Mouse (Mus musculus) CD8-positive naive resting alpha-beta T cell, adult 2 months (primary cell): Measurements from ENCODE around the gene Ikzf1.

ENCODE experiments used
- DNase-seq, 2 experiments: peaks; one replicate each; pipeline ENCODE4 v3.0.0; 2022; ENCODE audit warnings: low read depth in 2 of 2, low spot score in 2 of 2

Ikzf1 gene

DNA sequence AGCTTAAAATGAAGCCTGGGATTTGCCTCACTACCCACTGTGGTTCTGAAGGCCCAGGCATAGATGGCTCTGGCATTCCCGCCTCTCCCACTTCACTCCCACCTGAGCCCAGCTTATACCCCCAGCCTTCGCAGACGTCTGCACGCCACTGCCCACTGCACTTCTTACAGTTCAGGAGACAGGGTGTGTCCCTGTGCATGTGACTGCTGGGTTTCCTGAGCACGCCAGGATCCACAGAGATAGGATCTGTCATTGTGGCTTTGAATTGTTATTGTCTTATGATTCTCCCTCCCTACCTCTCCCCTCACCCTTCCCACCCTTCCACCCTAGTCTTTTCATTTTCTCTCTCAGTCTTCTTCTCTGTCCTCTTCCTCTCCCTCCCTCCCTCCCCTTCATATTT lies 34.9 kb downstream of the Ikzf1 start:
- no peak for DNase-seq

DNA sequence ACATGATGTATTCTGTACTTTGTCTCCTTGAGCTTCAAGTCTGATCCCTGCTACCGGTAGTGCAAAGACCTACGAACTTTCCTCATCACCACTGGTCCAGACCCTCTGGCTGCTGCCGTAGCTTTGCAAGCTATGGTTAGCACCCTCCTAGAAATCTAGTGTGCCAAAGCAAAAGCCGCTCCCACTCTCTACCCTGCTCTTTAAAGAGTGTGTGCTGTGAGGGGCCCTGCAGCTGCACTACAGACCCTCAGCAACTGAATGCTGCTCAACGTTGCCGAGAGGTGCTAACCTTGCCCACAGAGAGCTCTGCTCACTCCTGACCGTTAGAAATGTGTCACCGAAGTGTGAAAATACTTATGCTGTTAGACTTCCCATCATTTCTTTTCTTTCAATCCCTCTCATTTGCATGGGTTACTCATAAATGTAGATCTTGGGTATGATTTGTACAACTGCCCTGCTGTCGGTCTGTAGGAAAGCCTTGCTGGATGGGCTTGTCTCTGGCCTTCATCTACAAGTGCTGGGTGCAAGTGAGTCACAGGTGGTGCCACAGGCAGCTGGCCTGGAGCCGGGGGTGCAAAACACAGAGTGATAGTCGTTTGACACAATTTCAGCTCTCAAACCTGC lies 40.6 kb downstream of the Ikzf1 start:
- DNase-seq = peak in 1 of 2 experiments; percentile 38

DNA sequence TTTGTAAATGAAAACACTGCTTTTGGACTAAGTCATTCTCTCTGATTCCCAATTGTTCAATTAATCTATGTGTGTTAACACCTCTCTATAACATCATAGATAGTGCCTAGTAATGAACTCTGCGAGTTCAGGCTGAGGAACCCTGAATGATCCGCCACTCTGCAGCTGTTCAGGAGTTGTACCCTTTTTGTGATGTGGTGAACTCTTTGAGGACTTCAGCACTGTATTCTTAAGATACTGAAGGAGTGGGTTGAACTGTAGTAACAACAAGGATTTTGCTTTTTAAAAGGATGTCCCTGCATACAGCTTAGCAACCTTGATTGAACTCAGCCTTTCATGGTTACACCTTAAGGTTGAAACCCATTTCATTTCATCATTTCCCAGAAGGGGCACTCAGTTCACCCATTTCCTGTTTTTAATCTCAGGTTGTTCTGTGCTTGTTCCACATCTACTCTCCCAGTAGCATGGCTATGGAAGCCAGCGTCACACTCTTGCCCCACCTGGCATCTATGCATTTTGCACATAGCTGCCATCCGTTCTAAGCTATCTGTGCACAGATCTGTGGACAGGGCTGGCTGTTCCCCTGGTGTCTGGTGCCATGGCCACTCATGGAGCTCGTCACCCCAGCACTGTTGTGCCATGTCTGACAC lies 41.2 kb downstream of the Ikzf1 start:
- peak; percentile 84 to 85 for DNase-seq

DNA sequence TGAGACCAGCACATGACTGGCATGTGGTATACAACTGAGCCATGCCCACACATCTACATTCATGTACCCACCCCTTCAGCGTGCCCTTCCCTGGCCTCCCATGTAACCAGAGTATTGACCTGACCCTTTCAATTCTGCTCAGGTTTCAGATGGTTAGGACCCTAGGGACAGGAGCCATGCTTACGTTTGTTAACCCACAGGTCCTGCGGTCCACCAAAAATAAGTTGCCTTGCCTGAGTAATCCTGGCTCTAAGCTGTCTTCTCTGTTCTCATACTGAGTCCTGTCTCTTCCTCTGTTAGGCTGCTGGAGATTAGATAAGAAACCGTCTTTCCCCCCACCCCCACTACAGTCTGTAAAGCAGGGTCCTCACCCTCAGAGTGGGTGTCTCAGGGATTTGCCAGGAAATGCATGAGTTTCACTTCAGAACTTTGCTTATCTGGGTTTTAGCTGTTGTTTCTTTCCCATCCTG lies 42.0 kb downstream of the Ikzf1 start:
- no peak for DNase-seq

DNA sequence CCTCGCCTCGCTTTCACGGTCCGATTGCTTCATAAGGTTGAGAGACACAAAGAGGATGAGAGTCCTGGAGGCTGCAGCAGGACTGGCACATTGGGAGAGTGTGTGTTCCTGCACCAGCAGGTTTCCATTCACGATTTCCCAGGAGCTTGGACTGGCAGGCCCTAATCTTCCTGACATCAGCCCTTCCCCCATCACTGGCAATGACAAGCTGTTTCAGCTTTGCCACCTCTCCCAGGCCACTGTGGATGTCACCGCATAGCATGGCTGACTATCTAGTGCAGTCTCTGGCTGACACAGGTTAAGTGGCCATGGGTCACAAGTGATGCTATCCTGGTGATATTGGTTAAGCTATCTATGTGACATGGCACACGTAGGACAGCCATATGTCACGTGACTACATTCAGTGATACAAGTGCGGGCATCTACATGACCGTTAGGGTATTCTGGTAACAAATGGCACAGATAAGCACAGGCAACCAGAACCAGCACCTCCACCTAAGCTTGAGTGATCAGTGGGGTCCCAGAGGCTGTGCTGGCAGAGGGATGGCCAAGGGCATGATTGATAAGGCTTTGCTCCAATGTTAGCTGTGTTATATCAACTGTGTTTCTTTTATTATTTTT lies 43.2 kb downstream of the Ikzf1 start:
- DNase-seq = no peak

DNA sequence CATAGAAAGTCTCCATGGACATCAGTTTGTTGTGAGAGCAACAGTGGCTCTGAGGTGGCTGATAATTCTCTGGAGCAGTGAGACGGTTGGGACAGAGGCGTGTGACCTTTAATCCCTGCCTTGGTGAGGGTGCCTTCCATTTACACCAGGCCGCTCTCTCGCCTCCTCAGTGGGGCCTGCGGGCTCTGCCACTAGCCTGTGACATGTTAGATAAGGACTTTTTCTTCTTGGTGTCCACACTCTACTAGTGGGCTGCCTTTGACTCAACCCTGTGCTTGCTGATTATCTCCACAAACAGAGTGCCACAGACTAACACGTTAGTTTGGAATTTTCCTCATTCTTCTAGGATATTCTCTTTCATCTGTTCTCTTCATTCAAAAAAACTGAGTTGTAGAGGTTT lies 44.4 kb downstream of the Ikzf1 start:
- DNase-seq = no peak

DNA sequence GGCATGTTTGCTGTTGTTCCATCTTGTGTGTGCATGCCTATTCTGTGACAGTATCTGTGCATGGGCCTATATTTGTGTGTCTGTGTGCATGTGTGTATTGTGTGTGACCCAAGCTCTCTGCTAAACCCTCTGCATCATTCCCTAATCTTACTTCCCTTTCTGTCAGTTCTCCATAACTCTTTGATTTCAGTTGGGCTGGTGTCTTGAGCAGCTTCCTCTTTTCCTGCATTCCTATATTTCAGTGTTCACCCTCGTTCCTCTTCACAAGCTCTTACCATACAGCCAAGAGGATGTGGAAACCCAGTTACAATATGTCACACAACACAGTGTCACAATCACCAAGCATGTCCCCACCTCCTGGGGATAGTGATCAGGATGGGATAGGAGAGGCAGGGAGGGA lies 45.3 kb downstream of the Ikzf1 start:
- no peak for DNase-seq

DNA sequence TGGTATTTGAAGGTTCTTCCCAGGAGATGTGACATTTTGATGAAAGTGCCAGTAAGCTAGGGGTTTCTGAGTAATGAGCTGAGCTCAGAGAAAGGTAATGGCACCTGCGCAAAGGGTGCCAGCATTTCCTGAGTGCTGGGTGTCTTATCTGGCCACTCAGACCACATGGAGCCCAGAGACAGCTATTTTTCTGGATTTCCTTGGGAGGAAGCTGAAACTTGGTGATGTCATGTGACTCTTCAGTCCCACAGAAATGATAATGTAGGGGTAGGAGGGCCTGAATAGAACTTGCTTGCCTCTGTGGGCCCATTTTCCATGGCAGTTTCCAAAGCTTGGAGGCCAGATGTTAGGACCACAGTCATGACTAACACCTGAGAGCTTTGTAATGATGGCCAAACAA lies 46.9 kb downstream of the Ikzf1 start:
- no peak for DNase-seq

DNA sequence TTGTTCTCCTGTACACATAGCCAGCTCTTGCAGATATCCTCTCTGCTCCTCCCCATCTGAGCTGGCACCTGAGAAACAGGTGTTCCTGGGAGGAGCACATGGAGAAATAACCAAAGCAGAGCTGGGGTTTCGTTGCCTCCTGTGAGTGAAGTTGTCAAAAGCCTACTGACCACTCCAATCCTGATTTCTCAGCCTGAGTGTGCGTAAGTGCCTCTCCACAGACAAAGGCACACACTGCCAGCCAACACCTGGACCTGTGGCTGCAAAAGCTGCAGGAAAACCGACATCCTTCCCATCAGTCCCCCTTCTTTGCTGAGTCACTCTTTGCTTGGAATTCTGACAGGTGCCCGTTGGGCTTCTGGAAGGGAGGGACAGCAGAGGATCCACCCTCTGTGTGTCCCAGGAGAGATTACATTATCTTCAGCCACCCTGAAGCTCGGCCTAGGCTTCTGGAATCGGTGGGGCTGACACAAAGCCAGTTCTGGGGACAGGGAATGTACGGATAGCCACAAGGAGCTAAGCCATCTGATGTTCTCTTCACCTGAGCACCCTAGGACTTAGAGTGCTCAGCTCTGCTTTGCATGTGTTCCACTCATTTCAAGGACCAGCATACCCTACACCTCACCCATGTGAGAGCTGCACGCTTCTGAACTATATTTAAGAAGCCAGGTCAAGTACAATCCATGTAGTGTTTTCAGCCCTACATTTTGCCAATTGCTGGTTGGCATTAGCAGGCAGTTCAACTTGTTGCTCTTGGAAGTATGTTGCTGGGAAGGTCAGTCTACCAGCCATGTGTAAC lies 48.4 kb downstream of the Ikzf1 start:
- DNase-seq = no peak

DNA sequence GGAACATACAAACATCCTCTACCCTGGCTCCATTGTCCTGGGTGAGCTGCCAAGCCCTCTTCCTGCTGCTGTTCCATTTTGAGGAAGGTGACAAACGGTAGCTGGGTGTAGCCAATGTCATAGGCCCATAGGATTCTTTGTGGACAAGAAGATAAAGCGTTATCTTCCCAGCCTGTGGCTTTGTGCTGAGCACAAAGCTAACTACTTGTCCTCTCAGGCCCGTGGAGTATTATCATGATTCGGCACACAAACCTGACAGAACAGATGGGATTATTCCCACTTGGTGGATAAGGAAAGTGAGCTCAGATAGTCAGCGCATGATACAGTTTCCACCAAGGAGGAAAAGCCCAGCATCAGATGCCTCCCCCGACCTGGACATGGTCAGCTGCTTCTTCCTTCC lies 50.4 kb downstream of the Ikzf1 start:
- DNase-seq = no peak

DNA sequence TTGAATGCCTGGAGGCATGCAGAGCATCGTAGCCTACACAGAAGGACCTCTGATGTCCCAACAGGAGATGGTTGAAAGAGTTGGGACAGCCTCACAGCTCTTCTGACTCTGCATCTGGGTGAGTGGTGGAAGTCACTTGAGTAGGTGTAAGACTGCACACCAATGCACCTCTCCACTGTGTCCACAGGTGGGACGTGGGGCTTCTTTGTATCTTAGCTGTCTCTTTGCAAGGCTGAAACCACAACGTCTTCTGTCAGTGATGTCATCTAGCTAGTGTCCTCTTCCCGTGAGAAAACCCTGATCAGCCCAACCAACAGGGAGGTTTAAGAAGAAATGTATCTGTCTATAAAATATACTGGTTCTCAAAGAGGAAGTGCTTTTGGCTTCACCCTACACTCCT lies 52.1 kb downstream of the Ikzf1 start:
- DNase-seq = peak in 1 of 2 experiments; percentile 53

DNA sequence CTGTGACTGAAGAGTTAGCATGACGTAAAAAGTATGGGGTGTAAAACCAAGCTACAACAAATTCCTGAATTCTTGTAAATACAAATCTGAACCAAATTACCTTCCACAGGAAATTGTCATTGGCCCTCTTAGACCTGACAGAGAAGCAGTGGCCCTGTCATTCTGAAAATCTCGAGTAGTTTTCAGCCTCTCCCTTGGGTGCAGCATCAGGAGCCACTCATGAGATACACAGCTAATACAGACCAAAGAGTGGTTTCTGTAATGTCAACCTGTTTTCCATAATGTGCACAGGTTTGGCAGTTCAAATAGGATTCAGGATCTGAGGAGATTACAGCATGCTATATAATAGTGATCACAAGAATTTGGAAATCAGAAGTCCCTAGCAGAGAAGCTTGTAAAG lies 52.8 kb downstream of the Ikzf1 start:
- DNase-seq = no peak

DNA sequence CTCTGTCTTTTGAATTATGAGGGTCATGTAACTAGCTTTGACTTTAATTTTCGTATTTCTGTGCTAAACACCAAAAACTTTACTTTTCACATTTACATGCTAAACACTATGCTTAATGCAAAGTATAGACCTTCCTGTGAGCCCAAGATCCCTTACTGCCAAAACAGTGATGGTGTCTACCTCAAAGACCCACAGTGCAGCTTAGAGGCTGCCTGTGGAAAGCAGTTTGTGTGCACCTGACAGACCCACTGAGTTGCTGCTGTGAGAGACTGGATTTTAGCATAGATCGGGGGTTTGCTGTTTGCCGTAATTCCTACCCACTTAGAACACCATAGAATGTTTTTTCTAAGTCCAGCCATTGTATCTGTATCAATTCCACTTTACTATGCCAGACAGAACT lies 54.3 kb downstream of the Ikzf1 start:
- no peak for DNase-seq

DNA sequence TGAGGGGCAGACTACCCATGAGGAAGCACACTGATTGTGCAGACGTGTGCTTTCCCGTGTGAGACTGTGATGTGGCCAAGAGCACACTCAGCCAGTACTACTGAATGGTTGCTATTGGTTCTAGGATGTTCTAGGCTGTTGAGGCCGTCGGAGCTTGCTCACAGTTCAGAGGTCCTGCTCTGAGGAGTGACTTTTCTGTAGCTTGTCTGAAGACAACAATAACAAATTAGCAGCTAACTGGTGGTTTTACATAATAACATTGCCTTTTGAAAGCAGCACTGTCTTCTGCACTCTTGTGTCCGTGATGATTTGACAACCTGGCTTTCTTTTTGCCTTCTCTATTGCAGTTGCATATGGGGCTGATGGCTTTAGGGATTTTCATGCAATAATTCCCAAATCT lies 55.8 kb downstream of the Ikzf1 start:
- DNase-seq = no peak

DNA sequence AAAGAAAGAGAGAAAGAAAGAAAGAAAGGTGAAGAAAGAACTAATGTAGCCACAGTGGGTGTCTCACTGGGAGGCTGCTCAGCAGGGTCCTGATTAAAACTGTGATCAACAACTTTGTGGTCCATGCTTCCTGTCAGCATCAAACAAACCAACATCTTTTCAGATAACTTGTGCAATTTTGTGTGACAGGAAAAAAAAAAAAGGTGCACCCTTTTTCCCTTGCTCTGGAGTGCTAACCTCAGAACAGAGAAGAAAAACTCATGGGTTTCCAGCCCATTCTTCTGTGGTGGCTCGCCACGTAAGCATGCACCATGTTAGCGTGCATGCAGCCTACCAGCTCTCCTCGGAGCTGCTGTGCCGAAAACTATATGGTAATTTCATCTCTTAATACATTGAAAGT lies 56.8 kb downstream of the Ikzf1 start:
- DNase-seq = peak; percentile 62 to 65

DNA sequence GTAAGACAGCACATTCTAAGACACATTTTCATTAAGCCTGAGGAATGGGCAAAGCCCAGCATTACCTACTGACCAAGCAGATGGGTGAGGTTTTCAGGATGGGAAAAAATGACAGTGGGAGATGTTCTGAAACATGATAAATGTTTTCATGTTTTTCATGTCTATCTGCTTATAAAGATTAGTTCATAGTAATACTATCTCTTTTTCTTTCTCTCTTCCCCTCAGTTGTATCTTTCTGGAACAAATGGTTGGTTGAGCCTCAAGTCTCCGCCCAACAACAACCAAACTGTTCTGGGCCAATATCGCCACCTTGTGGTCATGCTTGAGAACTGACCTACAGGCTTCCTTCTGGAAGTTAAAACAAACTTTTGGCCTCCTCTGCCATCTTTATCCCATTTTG lies 57.8 kb downstream of the Ikzf1 start:
- DNase-seq = peak; percentile 73 to 85

DNA sequence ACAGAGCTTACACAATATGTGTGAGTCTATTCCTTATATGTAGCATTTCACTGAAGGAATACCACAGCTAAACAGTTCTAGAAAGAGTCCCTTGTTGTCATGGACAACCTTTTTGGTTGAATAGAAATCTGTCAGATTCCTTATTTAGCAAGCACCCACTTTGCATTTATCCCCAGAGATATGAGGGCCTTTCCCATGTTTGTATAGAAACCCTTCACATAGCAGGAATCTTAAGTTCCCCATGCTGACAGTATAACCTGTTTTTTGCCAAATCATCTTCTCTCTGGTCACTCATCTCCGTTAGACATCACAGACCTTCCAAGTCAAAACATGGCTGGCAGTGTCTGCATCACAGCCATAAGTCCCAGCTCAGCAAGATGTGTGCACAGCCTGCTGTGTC lies 59.4 kb downstream of the Ikzf1 start:
- no peak for DNase-seq

DNA sequence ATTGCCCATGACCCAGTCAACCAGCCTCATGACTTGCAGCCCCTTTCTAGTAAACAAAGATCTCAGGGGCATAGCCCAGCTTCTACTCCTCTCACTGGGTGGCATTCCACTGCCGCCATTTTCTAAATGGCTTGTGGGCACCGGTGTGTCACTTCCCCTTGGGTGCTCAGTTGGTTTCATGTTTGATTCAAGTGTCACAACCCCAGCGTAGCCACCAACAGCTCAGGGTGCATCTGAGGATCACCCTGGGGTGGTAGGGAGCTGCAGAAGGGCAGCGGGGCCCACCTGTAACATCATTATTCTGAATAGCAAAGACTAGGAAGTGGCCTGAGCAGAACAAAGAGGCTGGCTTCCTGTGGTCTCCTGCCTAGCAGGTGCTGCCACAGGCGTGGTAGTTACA lies 66.3 kb downstream of the Ikzf1 start:
- DNase-seq = peak in 1 of 2 experiments; percentile 43

DNA sequence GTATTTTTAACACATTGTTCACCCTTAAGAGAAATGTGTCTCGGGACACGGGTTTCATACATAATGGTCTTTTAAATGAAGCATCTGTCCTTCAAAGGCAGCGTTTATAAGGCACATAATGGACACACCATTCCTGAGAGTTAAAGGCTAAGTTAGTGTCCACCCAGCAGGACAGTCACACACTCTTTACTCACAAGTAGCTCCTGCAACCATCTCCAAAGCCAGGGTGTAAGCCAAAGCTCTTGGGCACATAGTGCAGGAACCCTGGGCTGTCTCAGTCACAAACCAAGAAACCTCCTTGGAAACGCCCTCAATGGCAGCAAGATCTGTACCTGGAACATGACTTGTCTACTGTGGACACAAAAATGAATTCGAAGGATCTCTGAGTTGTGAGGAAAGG lies 68.1 kb downstream of the Ikzf1 start:
- DNase-seq = no peak

DNA sequence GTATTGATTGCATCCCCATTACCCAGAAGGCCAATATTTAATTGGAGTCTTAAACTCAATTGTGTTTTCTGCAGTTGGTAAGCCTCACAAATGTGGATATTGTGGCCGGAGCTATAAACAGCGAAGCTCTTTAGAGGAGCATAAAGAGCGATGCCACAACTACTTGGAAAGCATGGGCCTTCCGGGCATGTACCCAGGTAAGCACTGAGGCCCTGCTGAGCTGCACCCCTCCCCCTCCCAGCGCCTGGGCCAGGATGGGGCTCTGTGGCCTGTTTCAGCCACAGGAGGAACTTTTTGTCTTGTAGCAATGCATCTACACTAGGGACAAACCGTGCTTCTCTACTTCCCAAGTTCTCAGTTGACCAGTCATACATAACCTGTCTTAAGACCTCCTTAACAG lies 73.3 kb downstream of the Ikzf1 start:
- no peak for DNase-seq

DNA sequence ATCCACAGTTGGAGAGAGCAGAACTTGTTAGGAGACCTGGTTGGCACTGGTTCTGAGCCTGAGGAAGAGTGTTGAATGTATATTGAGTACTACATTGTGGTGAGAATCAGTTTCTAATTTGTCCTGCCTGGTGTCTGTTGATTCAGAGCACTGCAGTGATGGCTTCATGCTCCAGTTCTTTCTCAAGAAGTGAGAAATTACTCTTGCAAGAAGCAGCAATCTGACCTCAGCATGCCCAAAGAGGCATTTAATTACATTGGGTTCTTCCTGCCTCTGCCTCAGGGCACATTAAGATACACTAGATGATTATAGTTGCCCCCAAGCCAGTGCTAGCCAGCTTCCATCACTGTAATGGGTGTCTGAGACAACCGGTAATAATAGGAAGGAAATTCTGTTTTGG lies 74.1 kb downstream of the Ikzf1 start:
- DNase-seq = no peak

DNA sequence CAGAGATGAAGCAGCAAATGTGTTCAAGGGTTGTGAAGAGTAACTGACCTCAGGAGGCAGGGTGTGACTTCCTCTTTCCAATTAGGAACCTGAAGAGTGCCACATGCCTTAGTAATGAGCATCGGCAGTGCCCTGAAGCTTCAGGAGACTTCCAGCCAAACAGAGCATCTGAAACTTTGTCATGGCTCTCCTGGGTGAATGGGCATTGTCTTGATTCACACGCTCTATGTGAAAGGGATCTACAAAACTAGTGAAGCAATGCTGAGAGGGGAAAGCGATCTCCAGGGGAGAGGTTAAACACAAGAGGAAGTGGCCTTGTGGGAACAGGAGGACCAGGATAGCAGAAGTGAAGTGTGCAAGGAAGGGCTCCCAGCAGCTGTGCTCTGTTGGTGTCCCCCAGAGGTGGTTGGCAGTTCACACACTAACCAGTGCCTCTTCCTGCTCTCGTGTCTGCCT lies 78.4 kb downstream of the Ikzf1 start:
- DNase-seq = no peak
